Mouse (Mus musculus) G1E (cell line): ENCODE measurements around the gene Myo18a. TPM values are rescaled to one million over a fixed set of nuclear protein-coding genes. Genes with fewer than 3 reads are reported as not detected.

Source experiments
- ATAC-seq: 2 replicates; pipeline ENCODE4 v1.8.0; 2016; ENCODE audit warnings: mild to moderate bottlenecking; ENCODE audit not compliant: insufficient number of reproducible peaks, poor library complexity, low FRiP score, severe bottlenecking; ENCODE audit errors: extremely low read depth
- DNase-seq: peaks from one replicate; pipeline ENCODE4 v3.0.0; 2012; ENCODE audit warnings: low spot score
- H3K27me3 ChIP-seq: 2 replicates; pipeline ENCODE4 v1.6.1; 2012; ENCODE audit warnings: mild to moderate bottlenecking, low read length, inconsistent platforms; ENCODE audit not compliant: insufficient read depth
- H3K36me3 ChIP-seq: replicated peaks from 2 replicates; pipeline ENCODE3; 2012; ENCODE audit warnings: mild to moderate bottlenecking, inconsistent platforms
- H3K4me1 ChIP-seq: 2 replicates; pipeline ENCODE4 v1.6.1; 2012; ENCODE audit warnings: low read depth, low read length, inconsistent platforms, mixed read lengths; ENCODE audit not compliant: insufficient read depth
- H3K4me3 ChIP-seq: 2 replicates; pipeline ENCODE4 v1.5.1; 2012; ENCODE audit warnings: low read depth, mild to moderate bottlenecking, inconsistent platforms, low read length, moderate library complexity, mixed read lengths
- H3K9me3 ChIP-seq: replicated peaks from 2 replicates; pipeline ENCODE4 v1.6.1; 2012; ENCODE audit warnings: inconsistent platforms
- CTCF ChIP-seq: IDR thresholded peaks from 2 replicates; pipeline ENCODE4 v1.5.1; 2012; ENCODE audit warnings: low read depth, low read length, inconsistent platforms, mixed read lengths
- GATA1 ChIP-seq: IDR thresholded peaks from 2 replicates; pipeline ENCODE4 v1.6.1; 2012; ENCODE audit warnings: borderline replicate concordance, low read length, inconsistent platforms, mixed read lengths
- GATA2 ChIP-seq: IDR thresholded peaks from 2 replicates; pipeline ENCODE4 v1.6.1; 2012; ENCODE audit warnings: low read depth, low read length, inconsistent platforms, borderline replicate concordance
- POLR2AphosphoS5 ChIP-seq: IDR thresholded peaks from 2 replicates; pipeline ENCODE4 v1.6.1; 2012; ENCODE audit warnings: low read depth, low read length, inconsistent platforms; ENCODE audit not compliant: insufficient replicate concordance
- TAL1 ChIP-seq: conservative IDR thresholded peaks from 2 replicates; pipeline ENCODE4 v1.6.1; 2012; ENCODE audit warnings: low read depth, low read length, inconsistent platforms, mixed read lengths
- polyA plus RNA-seq: library from polyadenylated mRNA; stranded (reverse); fragments of >175 nt; gene quantifications from 2 replicates; pipeline ENCODE4 v1.2.3, GENCODE M21; 2012
- total RNA-seq, 2 experiments: library from RNA; stranded (forward) in 1 of 2; stranded (reverse) in 1 of 2; fragments of 200-1000 nt in 1 of 2; fragments of >200 nt in 1 of 2; fragmentation: Nextera tagmentation in 1 of 2; gene quantifications; 2 replicates each; pipeline ENCODE4 v1.2.3; 2014 to 2017

Myo18a gene
- total and polyA plus RNA-seq, 3 experiments, result 32.7 to 59.4 (median 53.1) TPM

GRCm38 (mm10) chr11:77848131-77848530 is 85.1 kb downstream of the Myo18a start:
- H3K27me3 ChIP-seq, result no peaks in the 10 kb centered on the region; the same call in 1 of the 2 replicates
- peaks cover 2% of the 10 kb centered on the region; the same call in 1 of the 2 replicates for H3K4me1 ChIP-seq
- no peaks in the 10 kb centered on the region for H3K9me3 ChIP-seq
- no peak for TF ChIP-seq GATA2
- TF ChIP-seq POLR2AphosphoS5, result no peak
- no peak for TF ChIP-seq CTCF
- TF ChIP-seq GATA1, result no peak
- TF ChIP-seq TAL1, result no peak
- ATAC-seq (no peak), DNase-seq (no peak)
- H3K36me3 ChIP-seq, result peaks cover 95% of the 10 kb centered on the region
- no peak overlapping the region for H3K4me3 ChIP-seq

DNA sequence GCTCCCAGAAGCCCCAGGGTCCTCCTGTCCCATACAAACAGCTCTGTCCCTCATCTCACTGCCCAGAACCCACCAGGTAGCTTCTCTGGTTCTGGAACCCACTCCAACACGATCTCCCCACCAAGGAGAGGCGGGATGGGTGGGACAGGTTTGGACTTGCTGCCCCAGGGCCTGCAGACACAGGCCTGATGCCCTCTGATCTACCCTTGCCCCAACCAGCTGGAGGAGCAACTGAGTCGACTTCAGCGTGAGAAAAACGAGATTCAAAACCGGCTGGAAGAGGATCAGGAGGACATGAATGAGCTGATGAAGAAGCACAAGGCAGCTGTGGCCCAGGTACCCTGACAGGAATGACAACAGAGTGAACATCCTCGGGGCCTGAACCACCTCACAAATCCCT is 86.1 kb downstream of the Myo18a start:
- TF ChIP-seq POLR2AphosphoS5, result no peak
- TF ChIP-seq TAL1, result no peak
- TF ChIP-seq GATA2, result no peak
- Histone ChIP-seq H3K9me3 (no peaks in the 10 kb centered on the region), H3K27me3 (no peaks in the 10 kb centered on the region; the same call in 1 of the 2 replicates), H3K4me1 (peaks cover 2% of the 10 kb centered on the region; the same call in 1 of the 2 replicates), H3K36me3 (peaks cover 95% of the 10 kb centered on the region), H3K4me3 (no peak overlapping the region)
- DNase-seq (no peak), ATAC-seq (no peak)

GRCm38 (mm10) chr11:77850401-77851244 is 87.6 kb downstream of the Myo18a start:
- Histone ChIP-seq H3K4me3 (no peak overlapping the region), H3K4me1 (peaks cover 2% of the 10 kb centered on the region; the same call in 1 of the 2 replicates), H3K27me3 (no peaks in the 10 kb centered on the region; the same call in 1 of the 2 replicates), H3K36me3 (peaks cover 96% of the 10 kb centered on the region), H3K9me3 (no peaks in the 10 kb centered on the region)
- no peak for TF ChIP-seq POLR2AphosphoS5
- TF ChIP-seq GATA1, result no peak
- DNase-seq, result no peak
- ATAC-seq, result no peak

DNA sequence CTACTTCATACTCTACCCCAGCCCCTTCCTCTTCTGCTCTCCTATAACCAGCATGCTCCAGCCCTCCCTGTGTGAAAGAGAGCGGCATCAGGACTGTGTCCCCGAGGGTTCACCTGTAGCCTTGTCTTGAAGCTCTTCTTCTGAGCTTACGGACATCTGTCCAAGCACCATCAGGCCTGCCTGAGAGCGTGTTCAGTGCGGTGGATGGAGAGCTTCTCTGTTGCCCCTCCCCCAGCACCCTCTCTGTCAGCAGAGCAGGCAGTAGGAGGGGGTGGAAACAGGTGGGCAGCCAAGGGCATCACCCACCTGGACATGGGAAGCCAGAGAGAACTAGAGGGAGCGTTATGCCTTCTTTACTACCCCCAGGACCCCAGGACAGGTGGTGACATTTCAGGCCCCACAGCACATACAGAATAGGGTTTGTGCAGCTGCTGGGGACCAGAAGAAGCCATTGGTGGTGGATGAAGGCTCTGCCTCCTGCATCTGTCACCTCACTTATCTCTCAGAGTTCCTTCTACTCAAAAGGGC is 88.5 kb downstream of the Myo18a start:
- H3K9me3 ChIP-seq, result no peaks in the 10 kb centered on the region
- no peak for ATAC-seq
- DNase-seq, result no peak
- no peak for TF ChIP-seq CTCF
- no peak for TF ChIP-seq GATA1
- no peak for TF ChIP-seq TAL1
- no peak for TF ChIP-seq POLR2AphosphoS5
- TF ChIP-seq GATA2, result no peak
- peaks cover 96% of the 10 kb centered on the region for H3K36me3 ChIP-seq
- no peaks in the 10 kb centered on the region; the same call in 1 of the 2 replicates for H3K27me3 ChIP-seq
- H3K4me3 ChIP-seq, result no peak overlapping the region
- peaks cover 2% of the 10 kb centered on the region; the same call in 1 of the 2 replicates for H3K4me1 ChIP-seq

- Histone ChIP-seq H3K9me3 (no peaks in the 10 kb centered on the region), H3K27me3 (no peaks in the 10 kb centered on the region; the same call in 1 of the 2 replicates), H3K4me1 (peaks cover 2% of the 10 kb centered on the region; the same call in 1 of the 2 replicates), H3K36me3 (peaks cover 96% of the 10 kb centered on the region), H3K4me3 (no peak overlapping the region)
- ATAC-seq, result no peak
- TF ChIP-seq CTCF (no peak), GATA1 (no peak), POLR2AphosphoS5 (no peak), GATA2 (no peak), TAL1 (no peak)
- DNase-seq, result no peak
These were observed 89.1 kb downstream of the Myo18a start for GRCm38 (mm10) chr11:77852195-77852594.

DNA sequence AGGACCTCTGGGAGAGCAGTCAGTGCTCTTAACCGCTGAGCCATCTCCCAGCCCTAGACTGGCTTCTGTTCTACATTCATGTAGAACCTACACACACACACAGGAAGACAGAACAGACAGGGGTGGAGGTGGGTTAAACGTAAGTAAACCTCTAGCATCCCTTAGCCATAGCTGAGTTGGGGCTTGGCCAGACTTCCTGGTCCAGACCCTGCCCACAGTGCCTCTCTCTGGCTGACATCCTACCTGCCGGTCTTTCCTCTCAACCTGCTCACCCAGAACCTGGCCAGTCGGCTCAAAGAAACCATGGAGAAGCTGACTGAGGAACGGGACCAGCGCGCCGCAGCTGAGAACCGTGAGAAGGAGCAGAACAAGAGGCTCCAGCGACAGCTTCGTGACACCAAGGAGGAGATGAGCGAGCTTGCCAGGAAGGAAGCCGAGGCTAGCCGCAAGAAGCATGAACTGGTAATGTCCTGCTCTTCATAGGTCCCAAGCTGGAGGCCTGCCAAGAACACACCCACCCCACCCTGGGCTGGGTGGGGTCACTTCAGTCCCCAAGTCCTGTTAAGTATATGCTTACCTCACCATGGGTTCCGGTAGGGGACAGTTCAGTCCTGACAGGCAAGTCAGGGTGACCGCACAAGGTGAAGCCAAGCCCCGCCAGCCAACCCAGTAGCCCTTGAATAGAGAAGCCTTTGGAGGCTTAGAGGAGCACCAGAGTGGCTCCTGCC is 90.1 kb downstream of the Myo18a start:
- TF ChIP-seq CTCF (no peak), GATA1 (no peak), GATA2 (no peak), TAL1 (no peak), POLR2AphosphoS5 (no peak)
- Histone ChIP-seq H3K27me3 (no peaks in the 10 kb centered on the region; the same call in 1 of the 2 replicates), H3K4me3 (no peak overlapping the region), H3K36me3 (peaks cover 96% of the 10 kb centered on the region), H3K9me3 (no peaks in the 10 kb centered on the region), H3K4me1 (peaks cover 2% of the 10 kb centered on the region; the same call in 1 of the 2 replicates)
- no peak for ATAC-seq
- no peak for DNase-seq
